Mouse (Mus musculus) R1 (cell line): ENCODE results near the gene Hoxc11.

Experiments used
- DNase-seq: peaks from one replicate; pipeline ENCODE4 v3.0.0-alpha.2; 2018; ENCODE audit warnings: low read depth, low spot score

Gene Hoxc11

GRCm38 (mm10) chr15:103002821-103003448 is 48.7 kb downstream of the Hoxc11 start:
- no peak for DNase-seq

GRCm38 (mm10) chr15:103005308-103005707 is 51.1 kb downstream of the Hoxc11 start:
- no peak for DNase-seq

- no peak for DNase-seq
Measured at GRCm38 (mm10) chr15:103005797-103006196, 51.6 kb downstream of the Hoxc11 start.

DNA sequence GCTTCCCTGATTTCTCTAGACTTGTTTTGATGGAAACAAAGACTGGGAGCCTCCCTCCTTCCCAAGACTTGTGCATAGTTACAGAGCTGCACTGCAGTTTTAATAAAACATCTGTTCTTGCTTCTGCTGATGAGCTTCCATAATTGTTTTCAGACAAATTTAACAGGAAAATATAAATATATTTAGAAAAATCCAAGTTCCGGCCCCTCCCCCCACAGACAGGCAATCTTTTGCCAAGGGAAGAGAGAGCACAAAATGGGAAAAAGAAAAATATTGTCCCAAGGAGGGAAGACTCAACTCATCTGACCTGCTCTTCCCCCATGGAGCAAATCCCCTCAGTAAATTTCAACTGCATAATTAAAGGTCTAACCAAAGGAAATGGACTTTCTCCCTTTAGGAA is 52.1 kb downstream of the Hoxc11 start:
- DNase-seq = no peak
